Mouse (Mus musculus) 3T3-L1 (cell line): ENCODE results near the gene Cd3eap.

ENCODE experiments used
- DNase-seq: peaks from one replicate; pipeline ENCODE4 v3.0.0-alpha.2; 2015; ENCODE audit warnings: low read depth, low spot score

Cd3eap gene

DNA sequence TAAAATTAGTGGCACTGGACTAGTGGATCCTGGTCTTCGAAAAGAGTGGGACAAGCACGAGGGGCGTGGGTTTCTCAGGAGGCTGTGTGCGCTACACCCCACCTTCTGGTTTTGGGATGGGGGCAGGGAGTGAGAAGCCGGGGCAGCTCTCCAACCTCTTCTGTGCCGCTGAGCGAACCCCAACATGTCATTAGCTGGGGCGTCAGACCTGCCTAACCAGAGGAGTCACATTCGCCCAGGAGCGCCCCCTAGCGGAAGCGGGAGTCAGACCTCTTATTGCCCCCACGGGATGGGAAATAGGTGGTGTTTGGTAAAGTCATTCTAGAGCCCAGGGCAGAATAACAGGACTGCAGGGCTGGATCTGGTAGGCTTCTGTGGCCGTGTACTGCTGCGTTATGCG is 2.4 kb upstream of the Cd3eap start:
- DNase-seq: peak; percentile 79

DNA sequence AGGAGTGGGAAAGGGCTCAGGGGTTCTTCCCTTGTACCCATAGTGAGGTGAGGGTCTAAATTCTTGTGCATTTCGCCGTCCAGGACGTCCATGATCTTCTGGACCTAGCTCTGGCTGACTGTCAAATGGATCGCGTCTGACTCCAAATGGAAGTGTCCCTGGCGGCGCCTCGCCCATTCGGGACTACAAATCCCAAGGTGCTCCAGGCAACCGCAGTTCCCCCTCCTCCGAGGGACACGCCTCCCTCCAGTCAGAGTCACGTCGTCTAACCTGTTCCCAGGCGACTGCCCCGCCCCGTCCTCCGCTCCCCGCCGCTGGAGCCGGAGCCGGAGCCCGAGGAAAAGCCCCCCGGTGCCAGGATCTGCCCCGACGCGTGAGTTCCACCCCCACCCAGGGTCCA is 1.7 kb upstream of the Cd3eap start:
- peak; percentile 93 for DNase-seq

DNA sequence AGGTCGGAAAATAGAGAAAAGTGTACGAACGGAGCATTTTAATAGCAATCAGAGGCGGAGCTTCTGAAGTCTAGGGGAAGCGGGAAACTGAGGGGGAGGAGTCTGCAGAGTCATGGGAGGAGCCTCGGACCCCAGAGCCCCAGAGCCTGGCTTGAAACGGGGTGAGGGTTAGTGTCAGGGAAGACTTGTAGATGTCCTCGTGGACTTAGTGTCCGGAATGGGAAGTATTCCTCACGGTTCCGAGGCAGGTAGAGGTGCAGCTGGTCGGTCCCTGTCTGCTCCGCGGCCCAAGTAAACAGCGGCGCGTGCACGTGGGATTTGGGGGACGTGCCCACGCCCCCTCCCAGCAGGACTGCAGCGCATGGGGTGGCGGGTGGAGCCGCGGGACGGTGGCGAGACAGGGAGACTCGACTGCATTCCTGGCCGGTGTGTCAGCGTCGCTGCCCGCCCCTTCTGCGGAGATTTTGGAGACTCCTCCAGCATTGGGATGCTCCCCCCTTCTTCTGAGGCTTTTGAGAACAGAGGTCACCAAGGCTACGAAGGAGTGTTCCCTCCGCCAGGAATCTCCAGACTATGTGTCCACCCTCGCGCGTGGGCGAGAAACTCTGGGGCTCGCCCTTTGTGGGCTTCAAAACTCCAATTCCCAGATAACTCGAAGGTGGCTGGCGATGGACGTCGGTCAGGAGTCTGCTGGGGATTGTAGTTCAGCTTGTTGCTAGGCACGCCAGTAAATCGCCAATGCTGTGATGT is 784 bp upstream of the Cd3eap start:
- DNase-seq: peak; percentile 88

DNA sequence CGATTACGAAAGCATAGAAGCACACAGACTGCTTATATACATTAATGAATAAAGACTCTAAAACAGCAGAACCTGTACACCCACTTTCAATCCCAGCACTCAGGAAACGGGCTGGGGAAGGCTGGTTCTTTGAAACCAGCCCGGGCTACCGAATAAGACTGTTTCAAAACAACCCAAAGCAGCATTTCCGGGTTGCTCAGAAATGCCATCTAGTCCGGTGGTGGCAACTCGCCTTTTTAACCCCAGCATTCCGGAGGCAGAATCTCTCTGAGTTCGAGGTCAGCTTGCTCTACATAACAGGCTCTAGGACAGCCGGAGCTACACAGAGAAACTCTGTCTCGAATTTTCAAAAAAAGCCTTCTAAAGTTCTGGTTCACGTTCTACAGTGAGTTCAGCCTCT is 649 bp downstream of the Cd3eap start:
- peak; percentile 40 for DNase-seq

DNA sequence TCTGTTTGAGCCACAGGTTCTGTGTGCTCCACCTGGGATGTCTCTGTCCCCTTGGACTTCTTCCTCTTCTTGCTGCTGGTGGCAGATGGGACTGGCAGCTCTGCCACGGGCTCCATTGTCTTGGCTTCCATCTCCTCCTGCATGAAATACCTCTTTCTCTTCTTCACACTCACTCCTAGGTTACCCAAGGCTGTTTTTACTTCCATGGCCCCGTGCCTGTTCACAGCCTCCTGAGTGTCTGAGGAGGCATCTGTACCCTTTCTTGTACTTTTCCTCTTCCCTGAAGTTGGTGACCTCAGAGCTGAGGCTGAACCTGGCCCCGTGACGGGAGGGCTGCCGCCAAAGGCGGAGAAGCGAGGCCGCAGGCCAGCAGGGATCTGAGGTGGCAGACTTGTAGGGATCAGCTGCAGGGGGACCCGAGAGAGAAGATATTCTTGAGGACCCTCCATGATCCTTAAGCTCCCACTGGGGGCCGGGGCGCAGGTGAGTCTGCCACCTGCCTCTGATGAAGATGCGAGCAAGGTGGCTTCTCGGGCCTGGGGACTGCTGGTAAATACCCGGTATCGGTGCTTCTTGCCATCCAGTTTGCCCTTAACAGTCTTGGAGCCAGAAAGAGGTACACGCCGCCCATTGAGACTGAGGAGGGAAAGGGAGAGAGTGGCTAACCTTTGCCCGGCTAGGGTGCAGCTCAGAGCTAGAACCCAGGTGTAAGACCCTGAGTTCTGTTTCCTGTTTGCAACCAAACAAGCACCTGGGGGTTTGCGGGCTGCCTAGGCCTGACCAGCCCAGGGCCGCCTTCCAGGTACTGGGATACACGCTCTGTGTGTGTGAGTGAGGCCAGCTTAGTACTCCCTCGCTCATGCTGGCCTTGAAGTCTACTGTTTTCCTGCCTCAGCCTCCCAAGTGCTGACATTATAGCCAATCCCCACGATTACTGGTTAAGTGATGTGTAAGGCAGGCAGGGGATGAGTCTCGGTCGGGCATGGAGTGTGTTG is 1.6 kb downstream of the Cd3eap start:
- DNase-seq: no peak

DNA sequence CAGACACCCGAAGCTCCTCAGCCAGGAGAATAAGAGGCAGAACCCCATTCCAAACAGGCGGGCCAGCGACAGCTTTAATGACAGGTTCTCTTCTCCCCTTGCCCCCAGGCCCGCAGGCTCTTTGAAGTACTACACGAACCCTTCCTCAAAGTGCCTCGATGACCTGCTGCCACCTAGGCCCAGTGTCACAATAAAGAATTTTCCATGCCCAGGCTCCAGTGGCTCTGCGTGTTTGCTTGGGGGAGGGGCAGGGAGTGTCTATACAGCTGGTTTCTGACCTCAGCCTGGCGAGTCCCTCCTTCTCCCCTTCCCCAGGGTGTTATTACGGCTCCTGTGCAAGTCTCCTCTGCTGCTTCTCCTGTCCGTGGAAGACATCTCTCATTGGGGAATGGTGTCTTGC is 3.0 kb downstream of the Cd3eap start:
- DNase-seq: no peak

DNA sequence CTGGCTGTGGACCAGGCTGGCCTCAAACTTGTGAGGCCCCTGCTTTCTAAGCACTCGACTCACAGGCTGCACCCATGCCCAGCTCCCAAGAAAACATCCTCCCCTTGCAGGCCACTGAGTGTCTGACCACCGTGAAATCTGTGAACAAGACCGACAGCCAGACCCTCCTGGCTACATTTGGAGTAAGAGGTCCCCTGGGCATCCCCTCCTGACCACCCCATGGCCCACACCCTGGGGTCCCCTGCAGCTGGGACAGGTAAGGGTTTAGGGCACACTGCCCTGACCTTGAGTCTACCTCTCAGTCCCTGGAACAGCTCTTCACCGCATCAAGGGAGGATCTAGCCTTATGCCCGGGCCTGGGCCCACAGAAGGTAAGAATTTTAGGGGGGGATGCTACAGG is 4.3 kb downstream of the Cd3eap start:
- DNase-seq: no peak

DNA sequence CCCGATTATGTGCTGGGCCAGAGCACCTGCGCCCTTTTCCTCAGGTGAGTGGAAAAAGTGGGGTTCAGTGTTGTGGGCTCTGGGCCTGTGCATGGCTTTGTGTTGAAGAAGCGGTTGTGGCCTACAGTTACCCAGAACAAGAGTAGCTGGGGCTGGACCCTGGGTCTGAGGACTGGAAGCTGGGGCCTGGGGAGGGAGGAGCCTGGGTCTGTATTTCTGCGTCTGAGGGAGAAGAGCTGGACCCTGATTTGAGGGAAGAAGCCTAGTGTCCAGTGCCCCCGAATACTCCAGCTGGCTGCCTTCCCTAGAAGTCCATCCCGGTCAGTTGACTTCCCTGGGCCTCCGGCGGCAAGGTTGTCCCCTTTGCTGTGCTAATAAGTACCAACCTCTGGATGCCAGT is 9.1 kb downstream of the Cd3eap start:
- no peak for DNase-seq

DNA sequence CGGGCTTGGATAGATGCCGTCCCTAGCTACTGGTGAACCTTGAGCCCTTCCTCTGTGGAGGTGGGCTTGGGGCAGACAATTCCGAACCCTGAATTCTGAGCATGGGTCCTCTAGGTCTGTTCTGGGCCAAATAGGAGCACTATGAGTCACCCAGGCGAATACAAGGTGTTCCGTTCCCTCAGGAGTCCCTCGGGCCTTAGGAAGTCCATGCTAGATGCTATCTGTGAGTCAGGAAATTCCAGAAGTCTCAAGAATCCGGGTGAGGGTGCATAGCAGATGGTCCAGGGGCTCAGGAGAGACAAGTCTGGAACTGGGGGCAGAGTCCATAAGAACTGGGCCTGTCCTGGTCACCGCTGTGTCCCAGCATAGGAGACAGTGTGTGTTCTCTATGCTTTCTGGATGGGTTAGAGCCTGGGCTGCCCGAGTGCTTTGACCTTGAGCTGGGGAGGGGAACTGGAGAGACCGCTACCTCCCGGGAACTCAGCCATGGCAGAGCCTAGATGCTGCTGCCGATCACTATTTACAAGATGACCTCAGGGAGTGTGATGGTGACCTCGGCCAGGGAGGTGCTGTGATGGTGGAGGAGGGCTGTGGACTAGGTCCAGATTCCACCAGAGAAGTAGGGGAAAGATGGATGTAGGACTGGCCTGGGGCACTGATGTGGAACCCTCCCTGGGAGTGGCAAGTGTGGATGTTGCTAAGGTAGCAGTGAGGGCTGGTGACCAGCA is 9.9 kb downstream of the Cd3eap start:
- peak; percentile 60 for DNase-seq

DNA sequence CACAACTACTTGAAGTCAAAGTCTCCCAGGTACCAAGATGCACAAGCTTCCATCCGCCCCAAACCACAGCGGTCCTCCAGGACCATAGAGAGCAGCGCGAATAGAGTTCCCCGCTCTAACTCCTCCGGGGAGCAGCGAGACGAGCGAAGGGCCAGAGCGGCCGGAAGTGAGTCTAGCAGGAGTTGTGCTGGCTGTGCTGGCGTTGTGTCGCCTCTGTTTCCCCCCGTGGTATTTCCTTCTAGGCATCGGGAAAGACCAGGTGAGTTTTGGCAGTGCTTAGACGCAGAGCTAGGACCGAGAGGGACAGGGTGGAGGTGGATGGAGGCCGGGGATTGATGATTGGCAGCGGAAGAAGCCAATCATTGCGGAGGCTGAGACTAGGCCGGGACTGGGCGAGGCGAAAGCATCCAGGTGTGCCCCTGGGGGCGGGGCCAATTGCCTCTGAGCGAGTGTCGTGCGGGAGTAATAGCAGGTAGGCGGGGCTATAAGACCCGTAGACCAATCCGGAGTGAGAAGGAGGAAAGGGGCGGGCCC is 14.3 kb downstream of the Cd3eap start:
- DNase-seq: peak; percentile 97

DNA sequence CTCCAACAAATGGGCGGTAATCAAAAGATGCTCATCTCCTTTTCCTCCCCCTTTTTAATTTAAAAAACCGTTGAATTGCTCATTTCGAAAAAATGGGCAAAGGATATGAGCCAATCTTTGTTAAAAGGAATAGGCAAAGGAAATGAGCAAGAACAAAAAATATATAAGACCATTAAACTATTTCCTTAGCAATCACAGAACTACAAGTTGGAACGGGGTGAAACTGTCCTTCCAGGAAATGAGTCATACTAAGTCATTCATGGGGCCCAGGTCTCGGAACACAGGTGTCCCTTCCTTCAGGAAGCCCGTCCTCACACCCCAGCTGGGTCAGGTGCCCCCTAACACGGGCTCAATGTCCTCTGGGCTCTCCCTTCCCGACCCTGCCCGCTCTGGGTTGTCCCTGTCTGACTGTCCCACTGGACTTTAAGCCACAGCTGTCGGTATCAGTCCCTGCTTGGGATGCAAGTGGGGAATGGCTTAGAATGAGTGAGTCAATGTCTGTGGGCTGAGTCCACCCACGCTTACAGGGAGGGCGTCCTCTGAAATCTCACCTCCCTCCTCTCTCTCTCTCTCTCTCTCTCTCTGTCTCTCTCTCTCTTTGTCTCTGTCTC is 14.9 kb downstream of the Cd3eap start, which contains the start of gene Ercc1:
TSS of gene Ercc1 (plus strand) at position 542 of the 611 bp plus-strand sequence.
- peak; percentile 48 for DNase-seq

DNA sequence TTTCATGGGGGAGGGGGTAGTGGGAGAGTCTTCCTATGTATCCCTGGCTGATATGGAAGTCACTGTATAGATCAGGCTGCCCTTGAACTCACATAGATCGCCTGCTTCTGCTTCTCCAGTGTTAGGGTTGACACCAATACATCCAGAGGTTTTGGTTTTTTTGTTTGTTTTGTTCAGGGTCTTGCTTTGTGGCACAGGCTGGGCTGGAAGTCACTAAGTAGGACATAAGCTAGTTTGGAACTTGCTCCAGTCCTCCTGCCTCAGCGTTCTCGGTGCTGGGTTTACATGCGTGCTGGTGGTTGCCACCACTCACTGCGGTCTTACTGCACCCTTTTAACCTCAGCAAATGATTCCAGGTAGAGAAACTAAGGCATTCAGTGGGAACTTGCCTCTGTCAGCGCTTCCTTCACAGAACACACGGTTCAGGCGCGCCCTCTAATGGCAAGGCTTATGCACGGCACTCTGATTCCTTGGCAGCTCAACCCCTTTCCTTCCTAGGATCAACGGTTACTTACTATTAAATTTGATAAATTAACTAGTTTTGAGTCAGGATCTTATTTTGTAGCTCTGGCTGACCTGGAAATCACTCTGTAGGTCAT is 16.0 kb downstream of the Cd3eap start:
- DNase-seq: peak; percentile 88

DNA sequence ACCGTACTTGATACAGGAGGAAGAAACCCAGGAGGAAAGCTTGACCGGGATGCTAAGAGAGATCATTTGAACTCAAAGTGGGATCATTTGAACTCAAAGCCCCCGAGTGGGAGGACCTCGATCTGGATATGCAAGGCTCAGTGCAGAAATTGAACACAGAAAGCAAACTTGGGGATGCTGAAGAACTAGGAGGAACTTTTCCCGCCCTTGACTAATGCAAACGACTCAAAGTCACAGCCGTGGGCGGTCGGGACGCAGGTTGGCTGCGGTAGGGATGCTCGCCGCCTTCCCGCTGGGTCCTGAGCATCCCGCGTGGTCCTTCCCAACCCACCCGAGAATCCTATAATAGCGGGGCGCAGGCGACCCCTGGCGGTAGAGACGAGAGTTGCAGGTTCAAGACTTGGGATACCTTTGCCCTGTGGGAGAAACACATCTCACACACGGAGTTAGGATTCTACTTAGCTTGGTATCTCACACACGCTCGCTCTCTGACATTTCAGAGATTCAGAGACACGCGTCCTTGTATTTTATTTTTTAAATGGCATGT is 16.7 kb downstream of the Cd3eap start:
- peak; percentile 82 for DNase-seq

DNA sequence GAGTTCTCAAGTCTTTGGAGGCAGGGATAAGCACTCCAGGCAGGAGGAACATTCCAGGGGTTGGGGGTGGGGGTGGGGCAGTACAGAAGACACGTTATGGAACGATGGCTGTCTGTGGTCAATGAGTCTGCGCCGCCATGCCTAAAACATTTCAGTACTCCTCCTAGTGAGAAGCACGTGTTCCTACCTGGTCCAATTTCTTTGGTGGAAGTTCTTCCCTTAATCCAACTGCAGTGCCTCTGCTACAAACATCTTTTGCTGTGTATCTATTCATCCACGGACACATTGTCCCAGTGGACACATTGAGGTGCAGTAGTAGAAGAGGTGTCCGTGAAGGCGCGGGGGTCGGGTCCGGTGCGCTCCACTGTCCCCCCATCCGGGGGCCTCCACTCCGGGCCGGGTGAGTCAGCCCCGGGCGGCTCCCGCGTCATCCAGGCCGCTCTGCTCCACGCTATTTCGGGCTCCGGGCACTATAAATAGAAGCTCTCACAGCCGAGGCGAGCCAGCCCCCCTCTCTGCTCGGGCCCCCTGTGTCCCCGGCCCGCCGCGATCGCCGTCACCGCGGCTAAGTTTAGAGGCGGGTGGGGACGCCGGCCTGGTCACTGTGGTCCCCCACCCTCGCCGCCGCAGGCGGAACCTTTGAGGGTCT is 17.4 kb downstream of the Cd3eap start:
- DNase-seq: peak; percentile 37

DNA sequence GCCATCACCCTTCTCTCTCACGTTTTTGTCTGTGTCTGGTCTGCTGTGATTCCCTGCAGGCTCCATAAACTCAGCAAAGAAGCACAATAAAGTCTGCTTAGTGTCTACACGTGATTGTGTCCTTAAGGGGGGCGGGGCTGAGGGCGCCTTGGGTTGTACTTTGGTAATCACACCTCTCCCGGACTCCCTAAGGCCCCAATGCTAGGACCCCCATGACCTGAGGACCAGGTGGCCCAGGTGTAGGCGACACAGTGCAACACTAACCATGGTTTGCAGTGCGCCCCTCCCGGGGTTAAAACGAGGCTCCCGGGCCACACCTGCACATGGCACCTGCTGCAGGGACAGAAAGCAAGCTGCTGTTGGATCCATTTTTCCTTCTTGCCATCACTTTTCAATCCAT is 18.0 kb downstream of the Cd3eap start:
- no peak for DNase-seq

DNA sequence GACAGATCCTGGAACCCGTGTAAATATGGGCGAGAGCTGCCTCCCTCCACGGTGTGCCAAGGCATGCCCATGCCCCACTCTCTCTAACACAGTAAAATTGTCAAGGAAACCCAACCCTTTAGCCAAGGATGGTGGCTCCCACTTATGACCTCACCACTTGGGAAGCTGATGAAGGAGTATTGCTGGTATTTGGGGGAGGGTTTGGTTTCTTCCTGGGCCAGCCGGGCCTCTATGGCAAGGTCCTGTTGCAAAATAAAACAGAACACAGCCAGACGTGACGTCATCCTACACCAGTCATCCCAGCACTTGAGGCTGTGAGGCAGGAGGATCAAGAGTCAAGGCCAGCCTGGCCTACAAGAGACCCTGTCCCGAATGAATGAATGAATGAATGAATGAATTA is 20.7 kb downstream of the Cd3eap start:
- DNase-seq: peak; percentile 64

DNA sequence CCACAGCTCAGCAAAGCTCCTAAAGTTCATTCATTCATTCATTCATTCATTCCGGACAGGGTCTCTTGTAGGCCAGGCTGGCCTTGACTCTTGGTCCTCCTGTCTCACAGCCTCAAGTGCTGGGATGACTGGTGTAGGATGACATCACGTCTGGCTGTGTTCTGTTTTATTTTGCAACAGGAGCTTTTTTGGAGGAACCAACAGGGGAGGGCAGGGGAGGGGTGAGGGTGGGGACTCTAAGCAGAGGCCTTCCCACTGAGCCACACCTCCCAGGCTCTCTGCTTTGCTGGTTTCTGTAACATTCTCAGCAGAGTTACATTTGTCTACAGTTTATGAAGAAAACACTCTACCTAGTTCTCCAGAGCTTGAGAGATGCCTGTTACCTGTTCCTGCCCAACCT is 21.2 kb downstream of the Cd3eap start:
- peak; percentile 65 for DNase-seq

DNA sequence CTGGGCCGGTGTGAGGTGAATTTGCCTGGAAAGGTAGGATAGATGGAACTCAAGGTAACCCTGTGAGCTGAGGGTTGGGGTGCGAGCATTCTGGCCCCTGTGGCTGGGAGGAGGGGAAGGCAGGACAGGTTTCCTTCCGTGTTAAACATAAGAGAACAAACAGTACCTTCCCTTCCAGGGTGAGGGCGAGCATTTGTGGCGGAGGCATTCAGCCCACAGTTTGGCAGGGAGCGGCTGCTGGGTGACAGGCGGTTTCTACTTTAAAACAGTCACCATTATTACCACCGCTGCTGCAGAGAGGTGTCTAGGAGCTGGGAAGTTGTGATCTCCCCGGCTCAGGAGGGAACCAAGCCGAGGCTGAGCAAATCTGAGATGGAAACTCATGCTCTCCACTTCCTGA is 22.2 kb downstream of the Cd3eap start:
- DNase-seq: no peak

DNA sequence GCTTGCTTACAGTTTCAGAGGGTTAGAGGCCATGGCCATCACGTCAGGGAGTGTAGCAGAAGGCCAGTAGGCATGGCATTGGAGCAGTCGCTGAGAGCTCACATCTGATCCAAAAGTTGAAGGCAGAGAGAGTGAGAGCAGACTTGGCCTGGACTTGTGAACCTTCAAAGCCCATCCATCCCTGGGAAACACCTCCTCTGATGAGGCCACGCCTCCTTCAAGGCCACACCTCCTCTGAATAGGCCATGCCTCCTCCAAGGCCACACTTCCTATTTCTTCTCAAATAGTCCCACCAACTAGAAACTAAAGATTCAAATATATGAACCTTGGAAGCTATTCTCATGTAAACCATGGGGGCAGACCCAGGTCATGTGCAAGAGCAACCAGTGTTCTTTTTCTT is 23.7 kb downstream of the Cd3eap start:
- peak; percentile 54 for DNase-seq
